Mouse (Mus musculus): ENCODE measurements at regions not wholly inside any gene's neighbourhood (a gene's known extent, or its start where the extent isn't known, plus 50 kb on each side); places are given as distances from the start of the nearest gene placed in this dataset.
"Not testable (repeated sequence)": the region's sequence is repeated elsewhere in the genome, so short reads cannot be mapped to it uniquely, and the experiment has no call there.

GRCm38 (mm10) chr16:55515228-55515696, 217.5 kb upstream of the Zpld1 start:
- no peak for DNase-seq

DNA sequence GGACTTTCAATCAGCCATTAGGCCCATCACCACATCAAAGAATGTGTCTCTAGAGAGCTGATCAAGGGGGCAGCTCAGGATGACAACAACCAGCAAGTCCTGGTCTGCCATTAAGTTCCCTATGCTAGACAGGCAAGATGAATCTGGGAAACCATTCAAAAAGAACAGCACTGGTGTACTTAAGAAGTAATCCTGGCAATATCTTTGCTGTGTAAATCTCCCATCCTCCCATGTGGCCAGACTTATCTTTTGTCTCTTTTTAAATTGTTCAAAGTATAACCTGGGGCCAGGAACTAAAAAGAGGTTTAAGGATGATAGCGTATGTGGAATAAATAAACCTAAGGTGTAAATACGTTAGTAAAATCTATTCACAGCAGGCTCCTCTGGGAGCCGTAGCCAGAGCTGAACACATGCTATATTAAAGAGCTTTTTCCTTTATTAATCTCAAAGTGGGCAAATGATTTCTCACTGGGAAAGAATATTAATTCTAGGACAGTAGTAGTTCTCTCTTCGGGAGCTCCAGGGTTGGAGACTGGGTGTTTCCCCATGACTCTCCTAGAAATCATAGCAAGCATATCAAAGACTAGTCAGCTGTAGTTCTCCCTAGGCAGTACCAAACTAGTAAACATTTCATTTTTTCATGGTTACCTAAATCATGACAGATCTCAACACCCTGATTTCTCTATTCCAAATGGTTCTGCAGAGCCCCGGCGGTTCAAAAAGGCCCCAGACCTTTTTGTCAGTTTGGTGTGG, 216.8 kb upstream of the Zpld1 start:
- DNase-seq, result no peak

DNA sequence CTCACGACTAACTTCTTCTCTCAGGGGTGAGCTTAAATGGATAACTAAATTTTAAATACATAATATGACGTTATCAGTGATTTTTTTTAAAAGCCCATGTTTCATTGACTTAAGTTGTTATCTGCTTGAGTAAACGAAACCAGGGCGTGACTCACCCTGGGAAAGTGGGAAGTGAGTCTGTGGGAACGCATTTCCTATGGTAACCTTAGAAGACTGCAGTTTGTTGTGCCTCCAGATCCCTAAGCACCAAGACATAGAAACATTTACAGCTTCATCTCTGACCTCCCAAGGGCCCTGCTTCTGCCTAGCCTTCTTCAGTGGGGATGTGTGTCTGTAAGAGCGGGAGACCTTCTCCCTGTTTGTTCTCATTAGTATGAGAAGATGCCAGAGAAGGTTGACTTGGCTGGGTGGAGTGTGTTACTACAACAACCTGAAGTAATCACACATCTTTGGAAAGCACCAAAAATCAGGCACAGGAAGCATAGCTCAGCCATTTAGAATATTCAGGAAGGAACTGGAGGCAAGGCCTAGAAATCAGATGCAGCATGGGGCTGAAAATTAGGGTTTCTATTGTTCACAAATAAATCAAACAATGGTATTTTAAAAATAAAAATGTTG, 207.1 kb upstream of the Zpld1 start:
- DNase-seq, result no peak

GRCm38 (mm10) chr16:55504274-55504673, 206.5 kb upstream of the Zpld1 start:
- DNase-seq, result no peak

DNA sequence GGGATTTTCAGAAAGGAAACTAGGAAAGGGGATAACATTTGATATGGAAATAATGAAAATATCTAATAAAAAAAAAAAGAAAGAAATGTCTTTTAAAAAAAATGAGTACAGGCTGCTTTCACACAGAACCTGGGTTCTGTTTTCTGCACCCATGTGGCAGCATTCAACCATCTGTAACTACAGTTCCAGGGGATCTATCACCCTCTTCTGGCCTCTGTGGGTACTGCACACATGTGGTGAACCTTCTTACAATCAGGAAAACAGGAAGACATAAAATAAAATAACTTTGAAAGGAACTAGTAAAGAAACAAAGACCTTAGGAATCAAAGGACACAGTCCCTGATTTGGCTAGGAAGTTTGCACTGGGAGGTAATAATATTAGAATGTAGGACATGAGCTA, 205.5 kb upstream of the Zpld1 start:
- DNase-seq, result no peak

DNA sequence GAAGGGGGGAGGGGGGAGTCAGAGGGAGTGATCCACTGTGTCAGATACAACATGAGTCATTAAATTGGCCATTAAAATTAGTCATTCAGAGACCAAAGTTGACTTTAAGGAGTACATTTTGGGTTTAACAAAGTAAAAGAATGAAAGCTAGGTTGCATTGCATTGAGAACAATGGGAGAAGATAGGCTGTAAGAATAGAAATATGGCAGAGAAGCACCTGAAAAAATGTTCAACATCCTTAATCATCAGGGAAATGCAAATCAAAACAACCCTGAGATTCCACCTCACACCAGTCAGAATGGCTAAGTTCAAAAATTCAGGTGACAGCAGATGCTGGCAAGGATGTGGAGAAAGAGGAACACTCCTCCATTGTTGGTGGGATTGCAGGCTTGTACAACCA, 202.0 kb upstream of the Zpld1 start:
- DNase-seq, result not testable (repeated sequence)

- peak; percentile 9 for DNase-seq
These were observed 197.3 kb upstream of the Zpld1 start for GRCm38 (mm10) chr16:55495051-55495450.

DNA sequence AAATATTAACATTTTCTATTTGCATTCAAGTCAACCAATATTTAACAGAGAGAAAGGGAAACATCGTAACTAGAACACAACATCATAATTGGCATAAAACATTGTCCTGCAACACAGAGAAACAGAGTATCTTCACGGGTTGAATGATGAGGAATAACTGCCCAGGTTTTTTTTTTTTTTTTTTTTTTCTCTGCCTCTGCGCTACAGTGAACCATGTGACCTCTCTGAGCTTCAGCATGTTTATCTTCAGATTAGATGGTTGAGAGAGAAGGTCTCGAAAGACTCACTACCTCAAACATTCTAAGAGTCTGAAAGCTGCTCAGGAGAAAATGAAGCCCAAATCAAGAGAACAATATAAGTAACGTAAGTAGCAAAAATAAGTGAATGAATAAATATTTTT, 196.4 kb upstream of the Zpld1 start:
- DNase-seq, result no peak

GRCm38 (mm10) chr16:55492111-55492510, 194.3 kb upstream of the Zpld1 start:
- peak; percentile 31 for DNase-seq

DNA sequence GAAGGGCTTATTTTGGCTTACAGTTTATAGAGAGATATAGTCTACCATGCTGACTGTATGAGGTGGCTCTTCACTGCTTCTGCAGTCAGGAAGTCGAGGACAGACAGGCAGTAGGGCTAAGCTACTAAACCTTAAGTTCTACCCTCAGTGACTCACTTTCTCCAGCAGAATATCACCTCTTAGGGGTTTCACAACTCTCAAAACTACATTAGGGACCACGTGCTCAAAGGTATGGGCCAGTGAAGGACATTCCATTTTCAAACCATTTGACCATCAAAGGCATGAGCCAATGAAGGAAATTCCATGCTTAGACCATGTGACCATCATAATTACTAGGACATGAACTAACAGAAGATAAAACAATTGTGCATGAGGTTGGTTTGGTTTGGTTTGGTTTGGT, 186.6 kb upstream of the Zpld1 start:
- DNase-seq, result no peak

DNA sequence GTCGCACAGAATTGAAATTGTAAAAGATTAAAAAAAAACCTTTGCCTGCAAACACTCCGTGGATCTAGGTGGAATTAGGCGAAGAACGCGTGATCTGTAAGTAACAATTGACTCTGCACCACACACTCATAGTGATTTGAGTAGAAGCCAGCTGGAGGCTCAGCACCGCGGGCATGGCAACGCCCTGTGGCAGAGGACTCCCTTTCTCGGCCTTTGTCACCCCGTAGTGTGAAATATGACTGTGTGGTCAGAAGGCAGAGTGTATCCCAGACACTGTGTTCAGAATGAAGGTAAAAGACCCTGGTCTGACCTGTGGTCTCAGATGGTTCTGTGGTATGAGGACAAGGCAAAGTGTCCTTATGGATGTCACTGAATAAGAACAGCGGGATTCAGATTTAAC, 183.0 kb upstream of the Zpld1 start:
- no peak for DNase-seq

DNA sequence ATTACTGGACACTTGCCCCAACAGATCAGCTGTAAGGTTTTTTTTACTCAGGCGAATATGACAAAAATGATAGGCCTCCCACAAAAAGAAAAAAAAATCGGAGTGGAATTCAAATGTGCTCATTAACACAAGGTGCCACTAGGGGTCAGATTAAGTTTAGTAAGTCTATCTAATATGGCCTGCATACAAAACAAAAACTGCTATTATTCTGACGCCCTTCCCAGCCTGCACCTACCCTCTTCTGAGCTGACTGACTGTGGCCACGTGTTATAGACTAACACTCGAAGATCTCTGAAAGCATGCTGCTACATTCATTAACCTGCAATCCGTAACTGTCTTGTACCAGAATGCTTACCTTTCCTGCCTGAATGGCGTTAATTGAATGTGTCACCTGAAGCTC, 182.5 kb upstream of the Zpld1 start:
- DNase-seq, result no peak

DNA sequence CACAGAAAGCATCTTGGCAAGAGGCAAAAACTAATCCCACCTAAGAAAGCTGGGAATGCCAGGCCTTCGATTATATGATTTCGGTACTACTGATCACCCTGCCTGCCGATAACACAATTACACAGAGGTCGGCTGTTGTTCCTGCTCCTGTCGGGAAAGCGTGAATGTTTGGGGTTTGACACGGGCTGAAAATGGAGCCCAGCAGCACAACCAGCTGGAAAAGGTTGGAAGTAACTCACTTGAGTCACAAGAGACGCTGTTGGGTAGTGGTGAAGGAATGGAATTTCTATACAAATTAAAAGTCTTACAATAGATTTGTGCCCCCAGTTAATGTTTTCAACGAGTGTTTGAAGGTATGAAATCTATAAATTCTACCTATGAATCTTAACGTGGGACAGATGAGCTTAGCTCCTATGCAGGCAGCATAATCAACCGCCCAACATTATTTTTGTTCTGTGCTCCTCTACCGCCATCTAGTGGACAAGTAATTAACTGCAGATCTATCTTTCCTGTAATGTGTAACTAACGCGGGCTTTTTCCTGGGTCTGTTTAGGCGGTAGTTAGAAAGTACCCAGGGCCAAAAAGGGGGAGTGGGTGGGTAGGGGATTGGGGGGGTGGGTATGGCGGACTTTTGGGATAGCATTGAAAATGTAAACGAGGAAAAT, 178.9 kb upstream of the Zpld1 start:
- peak; percentile 10 for DNase-seq

DNA sequence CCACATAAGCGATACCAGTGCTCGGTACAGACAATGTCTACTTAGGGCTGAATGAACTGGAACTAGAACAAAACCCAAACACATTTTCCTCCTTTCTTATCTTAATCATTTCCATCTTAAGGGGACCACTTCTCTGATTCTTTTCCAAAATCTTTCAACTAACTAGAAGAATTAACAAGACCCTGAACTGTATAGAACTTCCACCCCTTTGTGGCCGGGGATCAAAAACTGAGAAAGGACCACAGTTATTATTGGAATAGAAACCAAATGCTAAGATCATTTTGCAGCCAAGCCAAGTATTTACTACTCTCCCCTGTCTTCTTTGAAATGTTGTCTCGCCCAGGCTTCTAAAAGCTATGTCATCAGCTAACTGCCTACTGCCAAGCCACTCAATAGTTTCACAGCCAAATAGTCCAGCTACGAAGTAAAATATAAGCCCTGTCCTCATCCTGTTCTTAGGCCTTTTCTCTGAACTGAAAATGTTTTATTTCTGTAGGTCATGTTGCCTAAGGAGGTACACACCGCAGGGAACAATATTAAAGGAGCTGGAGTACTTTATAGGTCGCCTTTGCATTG, 177.3 kb upstream of the Zpld1 start:
- DNase-seq, result no peak

- DNase-seq, result no peak
These were observed 173.6 kb upstream of the Zpld1 start for GRCm38 (mm10) chr16:55471396-55471795.

- DNase-seq, result no peak
These were observed 172.9 kb upstream of the Zpld1 start for GRCm38 (mm10) chr16:55470721-55471120.

- DNase-seq, result no peak
These were observed 171.9 kb upstream of the Zpld1 start for GRCm38 (mm10) chr16:55469703-55470102.

DNA sequence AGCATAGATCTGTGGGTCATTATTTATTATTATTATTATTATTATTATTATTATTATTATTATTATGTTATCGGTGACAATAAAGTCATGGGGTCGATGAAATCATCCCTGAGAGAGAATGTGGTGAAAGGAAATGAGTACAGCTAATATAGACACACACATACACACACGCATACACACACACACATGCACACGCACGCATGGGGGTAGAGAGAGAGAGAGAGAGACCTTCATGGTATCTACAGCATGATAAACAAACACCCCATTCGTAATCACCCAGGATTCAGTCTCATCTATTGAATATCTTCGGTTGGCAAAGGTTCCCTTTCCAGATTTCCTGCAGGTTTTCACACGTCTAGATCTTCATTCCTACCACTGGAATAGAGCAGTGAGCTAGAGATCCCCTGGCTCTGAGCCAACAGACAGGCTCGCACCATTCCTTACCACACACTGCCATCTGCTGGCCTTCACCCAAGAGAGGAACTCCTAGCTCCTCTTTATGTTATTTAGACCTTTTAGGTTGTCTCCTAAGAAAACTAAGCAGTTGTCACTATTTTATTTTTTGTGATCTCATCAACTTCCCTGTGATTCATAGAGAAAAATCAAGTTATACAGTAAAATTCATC, 171.2 kb upstream of the Zpld1 start:
- DNase-seq, result peak; percentile 53

GRCm38 (mm10) chr16:55460519-55460918, 162.7 kb upstream of the Zpld1 start:
- DNase-seq, result peak; percentile 6

DNA sequence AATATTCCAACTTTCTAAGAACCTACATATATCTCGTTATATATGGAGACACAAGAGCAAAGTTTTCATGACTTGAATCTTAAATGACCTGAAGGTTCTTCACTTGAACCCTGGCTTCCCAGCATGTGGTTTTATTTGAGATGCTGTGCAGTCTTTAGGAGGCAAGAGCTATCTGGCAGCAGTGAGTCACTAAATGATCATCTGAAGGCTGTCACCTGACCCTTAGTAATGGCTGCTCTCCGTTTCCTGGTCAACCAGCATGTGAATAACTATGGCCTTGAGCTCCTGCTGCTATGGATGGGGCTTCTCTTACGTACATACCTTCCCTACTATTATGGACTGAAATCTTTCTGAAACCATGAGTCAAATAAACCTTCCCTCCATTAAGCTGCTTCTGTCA, 149.8 kb upstream of the Zpld1 start:
- no peak for DNase-seq

DNA sequence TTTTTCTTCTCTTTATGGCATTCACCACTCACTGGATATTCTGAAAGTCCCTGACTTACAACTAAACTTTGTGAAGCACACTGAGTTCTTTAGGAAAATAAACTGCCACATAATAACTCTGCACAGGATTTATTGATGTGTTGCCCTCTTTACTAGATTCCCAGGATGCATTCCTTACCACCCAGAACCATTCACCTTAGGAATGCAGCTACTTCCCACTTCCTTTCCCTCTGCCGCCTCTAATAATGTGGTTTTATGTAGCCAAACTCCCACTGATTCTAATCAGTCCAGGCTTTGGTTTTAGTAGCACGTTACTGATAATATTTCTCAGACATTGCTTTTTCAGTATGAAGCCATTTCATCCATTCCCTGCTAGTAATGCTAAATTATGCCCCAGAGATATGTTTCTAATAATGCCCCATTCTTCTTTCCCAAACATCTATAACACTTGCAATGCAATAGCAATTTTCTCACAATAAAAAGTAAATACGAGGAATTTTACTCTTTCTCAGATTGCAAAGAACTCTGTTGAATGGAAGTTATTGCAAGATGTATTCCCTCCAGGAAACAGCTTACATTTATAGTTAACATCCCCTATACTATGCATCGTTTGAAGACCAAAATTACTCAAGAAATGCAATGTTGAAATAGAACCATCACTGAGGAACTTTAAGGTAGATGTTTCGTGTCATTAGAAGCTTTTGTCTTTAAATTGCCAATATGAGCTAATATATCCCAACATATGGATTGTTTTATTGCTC, 145.2 kb upstream of the Zpld1 start:
- DNase-seq, result no peak

DNA sequence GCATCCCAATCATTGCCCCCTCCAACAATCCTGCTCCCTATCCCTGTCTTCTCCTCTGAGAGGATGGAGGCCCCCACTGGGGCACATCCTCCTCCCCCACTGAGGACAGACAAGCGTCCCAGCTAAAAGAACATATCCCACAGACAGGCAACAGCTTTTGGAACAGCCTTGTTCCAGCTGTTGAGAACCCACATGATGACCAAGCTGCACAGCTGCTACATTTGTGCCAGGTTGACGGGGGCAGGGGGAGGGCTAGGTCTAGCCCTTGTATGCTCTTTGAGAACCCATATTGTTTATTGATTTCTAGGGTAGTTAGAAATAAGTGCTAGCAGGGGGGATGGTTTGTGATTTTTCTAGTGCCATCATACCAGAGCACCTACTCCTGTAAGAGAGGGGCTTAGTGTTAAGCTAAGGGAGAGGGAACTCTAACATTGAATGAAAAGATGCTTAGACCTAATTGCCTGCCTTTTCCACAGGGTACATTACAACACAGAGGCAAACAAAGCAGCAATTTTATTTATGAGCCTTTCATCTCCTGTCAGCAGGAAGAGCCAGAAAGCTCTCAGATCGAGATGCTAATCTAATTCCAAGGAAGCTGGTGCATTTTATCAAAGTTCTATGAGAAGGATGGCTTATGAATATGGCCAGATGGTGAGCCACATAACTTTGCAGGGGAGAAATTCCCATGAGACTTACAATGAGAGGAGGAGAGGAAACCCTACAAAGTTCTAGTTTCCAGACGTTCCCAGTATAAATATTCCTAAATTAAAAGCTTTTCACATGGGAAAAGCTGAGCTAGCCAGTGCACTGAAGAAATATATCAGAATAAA, 137.6 kb upstream of the Zpld1 start:
- no peak for DNase-seq

All from kidney, adult 11 months (tissue).